Mouse (Mus musculus): ENCODE data around the gene Olfr1218.
"Not testable (repeated sequence)": the region's sequence is repeated elsewhere in the genome, so short reads cannot be mapped to it uniquely, and the experiment has no call there.

- TF ChIP-seq POLR2A (IDR thresholded peaks at IDR 0.05; ENCODE audit: low read depth, low read length); CTCF (IDR thresholded peaks at IDR 0.05; ENCODE audit: borderline replicate concordance, insufficient read depth, low read length): not testable (repeated sequence)
Observed at GRCm38 (mm10) chr2:89021436-89021835, 39.6 kb downstream of the Olfr1218 start.
